Mouse (Mus musculus): ENCODE measurements around the gene Gm10645.
A peak's percentile ranks its signal among the peaks of the same experiment; 100 is the strongest.

The Gm10645 gene

DNA sequence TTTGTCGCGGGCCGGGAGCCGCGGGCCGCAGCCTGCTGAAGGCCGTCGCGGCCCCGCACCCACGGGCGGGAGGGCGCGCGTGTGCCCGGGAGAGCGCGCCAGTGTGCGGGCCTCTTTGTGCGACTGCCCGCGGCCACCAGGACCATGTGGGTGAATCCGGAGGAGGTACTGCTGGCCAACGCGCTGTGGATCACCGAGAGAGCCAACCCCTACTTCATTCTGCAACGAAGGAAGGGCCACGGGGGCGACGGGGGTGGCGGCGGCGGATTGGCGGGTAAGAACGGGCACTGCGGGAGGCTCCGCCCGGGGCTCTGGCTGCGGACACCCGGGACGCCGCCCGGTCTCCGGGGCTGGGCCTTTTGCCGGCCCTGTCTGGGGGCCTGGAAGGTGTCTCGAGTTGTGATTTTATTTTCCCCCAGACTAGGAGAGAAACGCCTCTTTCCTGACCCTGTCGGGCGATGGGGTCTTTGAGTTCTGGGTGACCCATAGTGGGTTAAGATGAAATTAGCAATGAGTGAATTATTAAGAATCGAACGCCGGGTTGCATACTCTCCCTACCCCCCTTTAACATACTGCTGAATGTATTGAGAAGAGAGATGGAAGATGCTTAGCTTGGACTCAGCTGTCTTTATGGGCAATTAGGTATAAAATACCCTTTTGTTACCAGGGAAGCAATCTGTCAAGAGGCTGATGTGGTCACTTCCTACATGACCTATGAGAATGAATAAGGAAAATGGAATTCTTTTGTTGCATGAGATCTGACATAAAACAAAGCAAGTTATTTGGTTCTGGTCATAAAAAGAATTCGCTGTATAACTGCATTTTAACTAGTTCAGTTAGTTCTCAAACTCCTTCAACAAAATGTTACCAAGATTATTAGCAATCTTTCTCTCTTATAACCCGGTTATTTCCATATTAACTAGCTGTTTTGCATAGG is at the start of gene Gm10645:
Gm10645 (minus strand) TSS at position 240 of the 937 bp plus-strand sequence.
- peak; percentile 70 to 75 for DNase-seq

GRCm38 (mm10) chr8:83215065-83215464 is 49.1 kb upstream of the Gm10645 start:
- DNase-seq = no peak

DNA sequence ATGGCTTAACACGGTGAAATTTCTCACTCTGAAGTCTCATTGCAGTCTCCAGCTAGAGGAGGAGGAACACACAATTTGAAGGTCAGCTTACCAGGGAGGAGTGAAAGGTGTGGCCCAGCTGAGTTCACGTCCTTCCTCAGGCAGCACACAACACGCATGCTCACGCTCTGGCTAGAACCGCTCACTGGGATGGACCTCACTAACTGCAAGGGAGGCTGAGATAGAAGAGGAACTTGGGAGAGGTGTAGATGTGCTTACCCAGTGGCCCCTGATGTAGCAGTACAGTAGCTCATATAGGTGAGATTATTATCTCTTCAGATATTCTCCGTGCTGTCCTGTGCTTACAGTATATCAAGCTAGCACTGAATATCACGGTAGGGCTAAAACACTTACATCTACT is 44.7 kb upstream of the Gm10645 start:
- DNase-seq = no peak

DNA sequence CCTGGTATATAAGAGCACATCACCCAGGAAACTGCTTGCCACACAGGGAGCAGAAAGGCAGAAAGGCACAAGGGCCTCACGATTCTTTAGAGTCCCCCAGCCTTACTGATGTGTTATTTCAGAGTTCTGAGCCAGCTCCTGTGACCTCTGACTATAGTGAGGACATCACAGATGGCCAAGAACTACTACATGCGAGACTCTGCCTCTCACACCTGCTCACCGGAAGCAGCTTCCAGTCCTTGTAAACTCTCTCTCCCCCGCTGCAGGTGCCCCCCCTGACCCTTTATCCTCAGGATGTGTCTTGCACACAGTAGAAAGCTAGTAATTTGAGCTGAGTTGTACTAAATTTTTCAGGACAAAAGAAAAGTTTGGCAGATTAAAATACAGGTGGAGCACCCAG is 43.6 kb upstream of the Gm10645 start:
- no peak for DNase-seq

GRCm38 (mm10) chr8:83205907-83206306 is 39.9 kb upstream of the Gm10645 start:
- DNase-seq = no peak

DNA sequence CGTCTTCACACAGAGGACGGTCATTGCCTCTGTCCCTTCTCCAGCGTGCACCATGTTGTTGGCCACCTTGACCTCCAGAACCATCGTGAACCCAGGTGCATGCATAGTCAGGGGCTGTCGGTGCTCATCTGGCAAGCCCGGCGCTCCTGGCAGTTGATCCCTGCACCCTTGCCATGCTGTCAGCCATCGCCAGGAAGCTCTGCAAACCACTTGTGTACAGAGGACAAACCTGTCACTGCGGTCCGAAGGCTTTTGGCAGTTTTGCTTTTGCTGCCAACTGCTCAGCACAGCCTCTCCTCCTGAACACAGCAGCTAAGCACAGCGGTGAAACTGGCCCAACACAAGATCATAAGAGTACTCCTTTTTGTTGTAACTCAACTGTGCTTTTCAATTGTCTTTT is 37.0 kb upstream of the Gm10645 start:
- peak; percentile 72 to 81 for DNase-seq

GRCm38 (mm10) chr8:83200191-83201177 is 34.5 kb upstream of the Gm10645 start:
- peak; percentile 81 to 90 for DNase-seq

- peak in 1 of 2 experiments; percentile 33 for DNase-seq
Observed at GRCm38 (mm10) chr8:83199715-83200114, 33.7 kb upstream of the Gm10645 start.

- DNase-seq = peak; percentile 63 to 68
Observed at GRCm38 (mm10) chr8:83196088-83196487, 30.1 kb upstream of the Gm10645 start.

DNA sequence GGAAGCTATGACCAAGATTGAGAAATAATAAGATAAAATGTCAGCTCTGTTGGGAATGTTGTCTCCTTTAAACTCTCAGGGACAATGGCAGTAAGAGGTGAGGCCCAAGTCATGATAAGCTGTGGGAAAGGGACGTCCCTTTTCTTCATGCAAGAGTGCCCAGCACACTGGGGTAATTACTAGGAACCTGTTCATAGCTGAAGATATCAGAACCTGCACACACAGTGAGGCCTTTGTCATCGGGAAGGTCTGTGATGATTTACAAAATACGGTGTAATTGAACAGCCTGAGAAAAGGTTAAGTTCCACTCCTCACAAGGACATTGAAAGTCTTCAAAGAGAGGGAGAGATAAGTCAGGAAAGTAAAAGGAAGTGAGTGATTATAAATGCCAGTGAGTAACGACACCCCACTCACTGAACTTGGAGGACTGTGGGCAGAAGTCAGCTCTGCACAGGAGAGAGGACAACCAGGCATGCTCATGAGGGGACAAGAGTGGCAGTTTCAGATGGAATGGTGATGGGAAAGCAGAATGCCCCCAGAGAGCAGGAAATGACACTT is 23.6 kb upstream of the Gm10645 start:
- no peak for DNase-seq

DNA sequence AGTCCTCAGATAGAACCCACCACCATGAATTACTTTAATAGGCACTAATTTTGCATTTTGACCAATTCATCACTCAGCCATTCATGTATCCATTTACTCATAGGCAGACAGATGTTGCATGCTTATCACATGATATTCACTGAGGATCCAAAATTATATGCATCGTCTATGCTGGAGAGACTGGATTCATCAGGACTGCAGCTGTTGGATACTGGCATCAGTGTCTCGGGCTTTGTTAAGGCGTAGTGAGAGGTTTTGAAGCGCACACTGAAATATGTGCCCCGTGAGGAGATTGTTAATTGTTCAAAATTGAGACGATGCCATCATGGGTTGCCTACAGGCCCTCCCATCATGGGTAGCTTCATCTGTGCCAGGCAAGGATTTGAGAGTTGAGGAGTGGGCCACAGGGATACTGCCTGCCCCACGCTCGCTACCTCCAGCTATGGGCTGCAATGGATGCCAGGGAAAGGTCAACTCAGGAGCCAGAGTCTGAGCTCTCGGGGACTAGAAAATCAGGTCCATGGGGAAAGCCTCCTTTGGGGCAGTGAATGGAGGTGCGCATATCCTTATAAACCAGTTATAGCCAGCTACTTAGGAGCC is 21.5 kb upstream of the Gm10645 start:
- DNase-seq = no peak

GRCm38 (mm10) chr8:83186376-83186775 is 20.4 kb upstream of the Gm10645 start:
- DNase-seq = no peak

DNA sequence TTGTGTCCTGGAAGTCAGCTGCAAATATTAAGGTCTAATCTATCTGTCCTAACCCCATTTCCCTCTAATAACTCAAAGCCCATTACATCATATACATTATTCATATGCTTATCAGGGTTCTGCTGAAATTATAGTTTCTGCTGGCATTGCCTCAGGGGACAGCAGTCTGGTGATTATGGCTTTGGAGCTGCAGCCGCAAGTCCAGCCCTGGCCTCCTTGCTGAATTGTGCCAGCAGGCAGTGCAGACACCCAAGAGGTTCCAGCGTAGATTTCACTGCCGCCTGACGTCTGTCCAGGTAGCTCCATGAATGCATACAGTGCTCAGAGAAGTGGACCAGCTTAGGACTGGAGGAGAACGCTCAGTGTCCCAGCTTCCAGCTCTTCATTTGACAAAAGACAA is 16.8 kb upstream of the Gm10645 start:
- no peak for DNase-seq

GRCm38 (mm10) chr8:83181851-83182482 is 16.0 kb upstream of the Gm10645 start:
- no peak for DNase-seq

GRCm38 (mm10) chr8:83178228-83178742 is 12.3 kb upstream of the Gm10645 start:
- DNase-seq = peak; percentile 28 to 30

- no peak for DNase-seq
Observed at GRCm38 (mm10) chr8:83177317-83178195, 11.6 kb upstream of the Gm10645 start.

DNA sequence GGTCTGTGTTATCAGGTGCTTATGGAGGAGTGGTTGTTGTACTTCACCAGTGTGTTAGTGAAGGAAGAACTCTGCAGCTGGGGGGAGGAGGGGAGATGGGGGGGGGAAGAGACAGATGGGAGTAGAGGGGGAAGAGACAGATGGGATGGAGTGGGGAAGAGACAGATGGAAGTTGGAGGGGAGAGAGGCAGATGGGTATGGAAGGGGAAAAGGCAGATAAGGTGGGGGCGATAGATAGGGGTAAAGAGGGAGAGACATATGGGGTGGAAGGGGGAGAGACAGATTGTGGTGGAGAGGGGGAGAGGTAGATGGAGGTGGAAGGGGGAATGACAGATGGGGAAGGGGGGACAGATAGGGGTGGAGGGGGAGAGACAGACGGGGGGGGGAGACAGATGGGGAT is 10.8 kb upstream of the Gm10645 start:
- no peak for DNase-seq

- peak; percentile 60 to 62 for DNase-seq
Observed at GRCm38 (mm10) chr8:83175680-83176079, 9.7 kb upstream of the Gm10645 start.

DNA sequence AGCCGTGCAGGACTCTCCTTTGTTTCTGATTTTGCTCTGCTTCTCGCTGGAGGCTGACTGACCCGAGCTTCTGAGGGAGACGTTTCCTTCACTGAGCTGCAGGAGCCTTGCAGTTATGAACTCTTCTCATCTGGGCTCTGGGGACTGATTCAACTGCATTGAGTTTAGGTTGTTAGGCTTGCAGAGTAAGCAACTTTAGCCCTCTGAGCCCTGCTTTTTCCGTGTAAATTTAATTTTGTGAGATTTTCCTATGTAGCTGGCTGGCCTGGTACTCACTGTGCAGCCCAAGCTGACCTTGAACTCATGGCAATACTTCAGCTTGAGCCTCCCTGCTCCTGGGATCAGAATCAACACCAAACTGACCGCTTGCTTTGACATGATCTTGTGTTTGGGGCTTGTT is 4.9 kb upstream of the Gm10645 start:
- DNase-seq = no peak

DNA sequence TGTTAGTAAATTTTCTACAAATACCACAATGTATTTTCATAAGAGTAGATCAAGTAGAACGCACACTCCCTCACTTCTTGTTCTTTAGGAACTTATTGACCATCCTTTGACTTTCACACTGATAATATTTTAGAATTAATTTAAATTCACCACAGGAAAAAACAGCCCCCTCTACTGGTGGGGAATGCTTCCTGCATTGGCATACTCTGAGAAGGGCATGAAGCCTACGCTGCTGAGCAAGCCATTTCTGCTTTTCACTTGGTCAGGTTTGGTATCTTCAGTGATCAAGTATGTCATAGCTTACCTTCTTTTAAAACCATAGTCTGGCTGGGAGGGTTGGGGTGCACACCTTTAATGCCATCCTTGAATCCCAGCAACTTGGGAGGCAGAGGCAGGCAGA is 3.7 kb upstream of the Gm10645 start:
- peak; percentile 39 to 50 for DNase-seq

DNA sequence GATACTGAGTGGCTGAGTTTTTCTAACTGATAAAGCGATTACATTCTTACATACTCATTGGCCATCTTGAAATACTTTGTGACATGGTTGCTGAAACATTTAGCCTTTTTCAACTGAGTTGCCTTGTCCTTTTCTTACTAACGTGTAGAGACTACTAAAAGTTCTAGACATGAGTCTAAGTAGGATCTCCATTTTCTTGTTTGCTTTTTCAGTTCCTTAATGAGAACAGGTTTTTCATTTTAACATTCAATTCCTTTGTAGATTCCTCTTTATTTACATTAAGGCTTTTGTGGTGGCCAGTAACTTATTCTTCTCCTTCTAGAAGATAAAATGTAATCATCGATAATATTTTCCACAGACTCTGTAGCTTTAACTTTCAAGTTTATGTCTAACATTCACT is 3.2 kb upstream of the Gm10645 start:
- no peak for DNase-seq
